Mouse (Mus musculus): ENCODE results near the gene Card10.

The Card10 gene

DNA sequence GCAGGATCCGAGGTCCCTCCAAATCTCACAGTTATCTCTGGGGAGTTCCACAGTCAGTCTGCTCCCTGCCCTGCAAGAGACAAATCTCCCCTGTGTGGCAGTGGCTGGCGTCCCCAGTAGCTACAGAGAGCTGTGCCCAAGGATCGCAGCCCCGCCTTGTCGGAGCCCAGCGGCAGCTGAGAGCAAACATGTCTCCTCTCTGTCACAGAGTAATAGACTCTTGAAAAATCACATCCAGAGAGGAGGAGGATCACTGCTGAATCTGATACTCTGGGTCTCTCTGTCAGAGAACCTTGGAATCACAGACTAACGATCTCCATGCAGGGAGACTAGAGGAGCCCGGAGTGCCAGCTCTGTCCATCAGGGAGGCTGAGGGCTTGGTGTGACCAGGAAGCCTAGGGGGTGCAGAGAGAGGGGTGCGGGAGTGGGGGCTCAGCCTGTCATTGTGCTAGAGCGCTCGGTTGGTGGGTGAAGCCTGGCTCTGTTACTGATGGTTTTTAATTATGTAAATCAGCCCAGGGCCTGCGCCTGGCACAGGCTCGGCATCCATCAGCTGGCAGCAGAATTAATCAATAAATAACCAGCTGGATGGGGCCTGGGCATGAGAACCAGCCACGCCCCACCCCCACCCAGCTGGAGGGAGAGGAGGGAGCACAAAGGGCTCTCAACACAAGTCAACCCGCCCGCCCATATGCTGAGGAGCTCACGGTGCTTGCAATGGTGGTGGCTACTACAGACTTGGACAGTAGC lies 67.2 kb downstream of the Card10 start:
- no peak for DNase-seq (ENCODE audit: low read depth, low spot score)

DNA sequence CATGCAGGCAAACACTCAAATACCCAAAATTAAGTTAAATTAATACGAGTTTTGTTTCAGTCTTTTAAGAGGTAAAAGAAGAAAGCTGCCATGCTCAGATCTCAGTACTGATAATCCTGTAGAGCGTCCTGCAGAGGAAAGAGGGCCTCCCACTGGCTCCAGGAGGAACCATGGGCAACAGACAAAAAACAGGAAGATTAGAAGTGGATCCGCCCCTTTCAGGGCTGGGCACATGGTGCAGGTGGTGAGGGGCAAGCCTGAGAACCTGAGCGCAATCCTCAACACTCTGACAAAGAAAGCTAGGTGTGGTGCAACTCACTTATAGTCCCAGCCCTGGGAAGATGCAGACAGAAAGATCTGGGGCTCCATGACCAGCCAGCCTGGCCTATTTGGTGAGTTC lies 71.0 kb downstream of the Card10 start:
- DNase-seq (ENCODE audit: low read depth, low spot score) = no peak

DNA sequence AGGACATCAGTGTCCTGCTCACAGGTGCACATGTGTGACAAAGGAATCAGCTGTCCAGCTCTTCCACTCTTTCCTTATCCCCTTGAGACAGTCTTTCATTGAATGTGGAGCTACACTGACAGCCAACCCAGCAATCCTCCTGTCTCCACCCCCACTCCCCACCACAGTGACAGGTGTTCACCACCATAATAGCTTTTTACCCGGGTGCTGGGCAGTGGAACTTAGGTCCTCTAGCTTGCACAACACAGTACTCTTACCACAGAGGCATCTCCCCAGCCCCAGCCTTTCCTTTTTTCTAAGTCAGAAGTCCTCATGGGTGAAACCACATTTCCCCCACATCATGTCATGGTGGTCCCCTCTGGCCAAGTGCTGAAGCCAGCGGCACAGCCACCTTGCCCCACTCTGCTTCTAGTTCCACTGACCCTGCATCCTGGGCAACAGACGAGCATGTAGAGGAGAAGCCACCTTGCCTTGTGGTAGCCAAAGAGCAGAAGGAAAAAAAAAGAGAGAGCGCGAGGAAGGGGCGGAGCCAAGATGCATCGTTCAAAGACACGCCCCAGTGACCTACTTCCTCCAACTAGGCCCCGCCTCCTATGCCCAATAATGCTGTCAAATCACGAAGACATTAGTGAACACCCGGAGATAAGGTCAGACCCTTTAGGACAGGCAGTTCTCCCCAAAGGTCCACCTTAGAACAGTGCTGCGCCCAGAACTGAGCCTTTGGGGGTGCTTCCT lies 72.4 kb downstream of the Card10 start:
- DNase-seq (ENCODE audit: low read depth, low spot score) = no peak

DNA sequence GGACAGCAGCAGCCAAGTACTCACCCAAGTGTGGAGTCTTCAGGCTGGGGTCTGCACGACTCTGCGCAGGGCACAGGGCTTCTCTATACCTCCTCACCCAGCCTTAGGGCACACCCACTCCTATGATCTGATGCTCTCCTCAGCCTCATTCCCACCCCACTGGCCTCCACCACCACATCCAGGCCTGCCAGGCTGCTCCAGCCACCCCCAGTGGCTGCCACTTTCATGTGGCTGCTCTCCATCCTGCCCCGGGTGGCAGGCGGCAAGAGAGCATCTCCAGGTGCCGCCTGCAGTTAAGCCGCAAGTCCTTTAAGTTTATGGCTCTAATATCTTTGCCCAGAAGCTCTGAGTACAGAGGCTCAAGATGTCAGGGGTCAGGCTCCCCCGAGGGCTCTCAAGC lies 76.1 kb downstream of the Card10 start:
- no peak for DNase-seq (ENCODE audit: low read depth, low spot score)
